Mouse (Mus musculus) lung, embryonic 15.5 days (tissue): ENCODE results near the gene Col4a1. TPM values are rescaled to one million over a fixed set of nuclear protein-coding genes. Genes with fewer than 3 reads are reported as not detected.

ENCODE experiments used
- ATAC-seq: fragments of 200-750 bp; cut with Nextera tagmentation; 2 replicates; pipeline ENCODE4 v1.8.0; 2017; ENCODE audit warnings: moderate number of reproducible peaks, borderline replicate concordance; ENCODE audit not compliant: low FRiP score, low TSS enrichment; ENCODE audit errors: extremely low read depth
- H3K27ac ChIP-seq: fragments of 300-500 bp; sonication (generic); 2 replicates; pipeline ENCODE4 v1.5.1; 2015; ENCODE audit warnings: moderate library complexity, mild to moderate bottlenecking, inconsistent platforms
- H3K27me3 ChIP-seq: fragments of 300-500 bp; sonication (generic); 2 replicates; pipeline ENCODE4 v1.6.1; 2015; ENCODE audit warnings: inconsistent platforms
- H3K36me3 ChIP-seq: fragments of 300-500 bp; sonication (generic); 2 replicates; pipeline ENCODE4 v1.6.1; 2015; ENCODE audit warnings: inconsistent platforms
- H3K4me1 ChIP-seq: fragments of 300-500 bp; sonication (generic); 2 replicates; pipeline ENCODE4 v1.6.1; 2015; ENCODE audit warnings: inconsistent platforms
- H3K4me2 ChIP-seq: fragments of 300-500 bp; sonication (generic); 2 replicates; pipeline ENCODE4 v1.6.1; 2015; ENCODE audit warnings: inconsistent platforms, mild to moderate bottlenecking, moderate library complexity
- H3K4me3 ChIP-seq: fragments of 300-500 bp; sonication (generic); 2 replicates; pipeline ENCODE4 v1.5.1; 2015; ENCODE audit warnings: mild to moderate bottlenecking, inconsistent platforms
- H3K9ac ChIP-seq: fragments of 300-500 bp; sonication (generic); 2 replicates; pipeline ENCODE4 v1.6.1; 2015; ENCODE audit warnings: inconsistent platforms
- H3K9me3 ChIP-seq: fragments of 300-500 bp; sonication (generic); 2 replicates; pipeline ENCODE4 v1.6.1; 2016; ENCODE audit warnings: inconsistent platforms
- WGBS: fragments of 180-500 bp; shearing (Covaris S2); methylation state at CpG from one replicate; pipeline ENCODE4 v1.1.7; 2015; 5-methylcytosine and 5-hydroxymethylcytosine counted together
- polyA plus RNA-seq: library from polyadenylated mRNA; unstranded; fragments of >200 nt; fragmentation: Nextera tagmentation; extraction: Ambion mirVana; gene quantifications from 2 replicates; pipeline ENCODE4 v1.2.1, GENCODE M21; 2015

The Col4a1 gene
- polyA plus RNA-seq, 1 experiment from 2014 or later: 360 TPM

DNA sequence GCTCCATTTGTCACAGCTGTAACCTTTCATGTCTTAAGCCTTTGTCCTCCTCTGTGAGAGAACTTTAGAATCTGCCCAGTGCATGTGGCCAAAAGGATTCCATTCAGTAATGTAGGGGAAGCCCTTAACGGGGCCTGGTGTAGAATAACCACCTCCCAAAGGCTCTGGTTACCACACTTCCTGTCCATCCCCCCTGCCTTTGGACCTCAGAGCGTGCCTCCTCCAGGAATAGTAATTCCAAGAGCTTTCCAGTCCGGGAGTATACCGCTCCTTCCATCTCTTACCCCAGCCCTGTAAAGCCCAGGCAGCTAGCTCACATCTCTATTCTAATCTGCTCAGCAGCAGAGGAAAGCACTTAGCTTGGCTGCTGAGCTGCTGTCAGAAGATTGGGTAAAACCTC lies 14.7 kb upstream of the Col4a1 start:
- Histone ChIP-seq H3K9me3 (no peaks in the 10 kb centered on the region), H3K36me3 (no peaks in the 10 kb centered on the region), H3K4me2 (no peak overlapping the region), H3K4me3 (no peak overlapping the region), H3K9ac (no peak overlapping the region), H3K4me1 (peaks cover 56% of the 10 kb centered on the region), H3K27ac (peak overlapping the region; percentile 11; the same call in 1 of the 2 replicates), H3K27me3 (no peaks in the 10 kb centered on the region)
- WGBS: 48% methylated on average over 4 of the region's 4 CpGs
- no peak; the same call in 1 of the 2 replicates for ATAC-seq

GRCm38 (mm10) chr8:11324801-11325395 lies 12.3 kb upstream of the Col4a1 start:
- no peak overlapping the region for H3K4me2 ChIP-seq
- H3K4me3 ChIP-seq: no peak overlapping the region
- ATAC-seq: no peak
- 63% methylated on average over 6 of the region's 6 CpGs for WGBS
- H3K9ac ChIP-seq: no peak overlapping the region
- no peak overlapping the region for H3K27ac ChIP-seq
- H3K27me3 ChIP-seq: no peaks in the 10 kb centered on the region
- peaks cover 51% of the 10 kb centered on the region for H3K4me1 ChIP-seq
- no peaks in the 10 kb centered on the region for H3K36me3 ChIP-seq
- no peaks in the 10 kb centered on the region for H3K9me3 ChIP-seq

GRCm38 (mm10) chr8:11323681-11324080 lies 11.1 kb upstream of the Col4a1 start:
- H3K27me3 ChIP-seq: no peaks in the 10 kb centered on the region
- 0 out of 2 replicates have a peak overlapping the region, but pooled peaks have one; percentile 42 for H3K27ac ChIP-seq
- WGBS: 54% methylated on average over 1 of the region's 1 CpGs
- no peak for ATAC-seq
- peaks cover 51% of the 10 kb centered on the region for H3K4me1 ChIP-seq
- no peak overlapping the region for H3K4me2 ChIP-seq
- H3K9ac ChIP-seq: no peak overlapping the region
- no peak overlapping the region for H3K4me3 ChIP-seq
- 0 out of 2 replicates have a peak, but pooled peaks cover 2% of the 10 kb centered on the region for H3K36me3 ChIP-seq
- no peaks in the 10 kb centered on the region for H3K9me3 ChIP-seq

DNA sequence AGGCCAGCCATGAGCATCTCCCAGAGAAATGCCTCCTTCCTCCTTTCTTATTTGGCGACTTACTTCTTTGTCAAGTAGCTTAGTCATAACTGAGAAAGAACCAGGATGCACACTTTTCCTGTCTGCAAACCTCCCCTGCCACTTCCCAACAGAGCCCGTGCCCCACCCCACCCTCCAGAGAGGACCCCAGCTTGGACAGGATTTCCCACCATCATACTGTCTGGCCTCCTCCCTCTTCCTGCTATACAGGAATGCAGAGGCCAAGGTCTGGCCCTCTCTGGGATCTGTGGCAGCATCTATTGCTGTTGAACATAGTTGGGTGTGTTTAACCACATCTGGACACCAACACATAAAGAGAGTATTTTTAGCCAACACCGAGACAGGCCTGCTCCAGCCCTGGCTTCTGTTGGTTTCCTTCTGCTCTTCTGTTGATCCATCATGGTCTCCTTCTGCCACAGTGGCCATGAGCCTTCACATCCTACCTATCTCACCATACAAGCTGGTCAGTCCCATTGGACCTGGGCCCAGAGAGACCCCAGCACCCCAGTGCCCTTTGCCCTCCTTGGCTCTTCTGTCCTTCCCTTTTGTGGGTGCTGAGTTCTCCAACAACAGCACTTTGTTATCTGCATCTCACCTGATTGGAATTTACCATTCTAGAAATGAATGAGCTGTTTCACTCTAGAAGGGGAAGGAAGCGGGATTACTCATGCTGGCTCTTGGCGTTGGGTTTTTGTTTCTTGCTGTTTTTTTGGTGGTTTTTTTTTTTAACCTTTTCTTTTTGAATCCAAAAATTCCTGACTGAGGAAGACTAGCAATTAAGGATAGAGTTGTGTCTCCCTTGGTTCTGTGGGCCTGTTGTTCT lies 10.3 kb upstream of the Col4a1 start:
- Histone ChIP-seq H3K27me3 (no peaks in the 10 kb centered on the region), H3K27ac (peak overlapping the region; percentile 42), H3K4me3 (no peak overlapping the region), H3K36me3 (0 out of 2 replicates have a peak, but pooled peaks cover 2% of the 10 kb centered on the region), H3K4me1 (peaks cover 49% of the 10 kb centered on the region), H3K9ac (no peak overlapping the region), H3K4me2 (no peak overlapping the region), H3K9me3 (no peaks in the 10 kb centered on the region)
- 74% methylated on average over 5 of the region's 5 CpGs for WGBS
- ATAC-seq: peak; percentile 56

GRCm38 (mm10) chr8:11321841-11322240 lies 9.2 kb upstream of the Col4a1 start:
- peaks cover 47% of the 10 kb centered on the region for H3K4me1 ChIP-seq
- H3K27me3 ChIP-seq: no peaks in the 10 kb centered on the region
- ATAC-seq: no peak

DNA sequence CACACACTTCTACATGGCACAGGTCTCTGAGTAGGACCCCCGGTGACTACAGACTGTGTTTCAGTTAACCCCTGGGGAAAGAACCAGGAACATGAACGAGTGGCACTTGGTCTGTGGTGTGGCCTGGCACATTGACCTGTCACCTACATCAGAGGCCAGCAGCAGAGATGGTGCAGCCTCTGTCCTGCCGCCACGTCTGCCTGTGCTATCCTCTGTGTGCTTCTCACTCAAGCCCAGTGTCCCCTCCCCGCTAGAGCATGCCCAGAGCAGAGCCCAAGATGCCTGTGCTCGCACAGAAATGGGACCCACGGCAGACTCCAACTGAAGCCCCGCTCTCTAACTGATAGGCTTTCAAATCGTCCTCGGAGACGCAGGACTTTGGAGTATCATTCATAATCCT lies 6.8 kb upstream of the Col4a1 start:
- no peak for ATAC-seq
- H3K4me2 ChIP-seq: no peak overlapping the region
- no peak overlapping the region for H3K4me3 ChIP-seq
- 0 out of 2 replicates have a peak, but pooled peaks cover 2% of the 10 kb centered on the region for H3K36me3 ChIP-seq
- H3K9ac ChIP-seq: no peak overlapping the region
- no peaks in the 10 kb centered on the region for H3K9me3 ChIP-seq
- 87% methylated on average over 11 of the region's 11 CpGs for WGBS
- H3K27me3 ChIP-seq: no peaks in the 10 kb centered on the region
- peaks cover 45% of the 10 kb centered on the region for H3K4me1 ChIP-seq
- H3K27ac ChIP-seq: no peak overlapping the region

More at GRCm38 (mm10) chr8:11321841-11322240, 9.2 kb upstream of the Col4a1 start:
- Histone ChIP-seq H3K36me3 (0 out of 2 replicates have a peak, but pooled peaks cover 2% of the 10 kb centered on the region), H3K4me3 (no peak overlapping the region), H3K4me2 (no peak overlapping the region), H3K27ac (no peak overlapping the region; the same call in 1 of the 2 replicates), H3K9ac (no peak overlapping the region), H3K9me3 (no peaks in the 10 kb centered on the region)
- WGBS: 66% methylated on average over 7 of the region's 7 CpGs

DNA sequence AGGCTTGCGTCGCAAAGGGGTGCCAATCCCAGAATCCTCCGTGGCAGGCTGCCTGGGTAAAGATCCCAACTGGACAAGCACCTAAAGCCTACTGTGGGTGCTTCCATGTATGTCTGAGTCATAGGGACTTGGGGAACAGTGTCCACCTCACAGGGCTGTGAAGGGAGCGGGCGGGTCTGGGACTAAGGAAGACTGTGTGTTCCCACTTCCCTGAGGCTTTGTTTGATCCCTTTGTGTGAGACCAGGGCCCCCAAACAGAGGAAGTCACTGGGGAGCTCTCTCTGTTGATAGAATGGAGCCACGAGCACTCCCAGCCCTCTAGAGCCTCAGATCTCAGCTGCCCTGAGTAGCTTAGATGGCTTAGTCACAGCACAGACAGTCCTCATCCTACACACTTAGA lies 3.5 kb upstream of the Col4a1 start:
- Histone ChIP-seq H3K9ac (no peak overlapping the region), H3K27ac (no peak overlapping the region), H3K4me3 (no peak overlapping the region), H3K4me1 (peaks cover 41% of the 10 kb centered on the region), H3K36me3 (0 out of 2 replicates have a peak, but pooled peaks cover 2% of the 10 kb centered on the region), H3K27me3 (no peaks in the 10 kb centered on the region), H3K4me2 (peak overlapping the region; percentile 71), H3K9me3 (no peaks in the 10 kb centered on the region)
- WGBS: 81% methylated on average over 6 of the region's 6 CpGs
- no peak for ATAC-seq

GRCm38 (mm10) chr8:11315179-11315943 lies 2.7 kb upstream of the Col4a1 start:
- Histone ChIP-seq H3K27ac (no peak overlapping the region), H3K9ac (0 out of 2 replicates have a peak overlapping the region, but pooled peaks have one; percentile 90)

GRCm38 (mm10) chr8:11314613-11315012 lies 2.0 kb upstream of the Col4a1 start:
- no peaks in the 10 kb centered on the region for H3K27me3 ChIP-seq
- peaks cover 51% of the 10 kb centered on the region for H3K4me1 ChIP-seq
- no peak overlapping the region; the same call in 1 of the 2 replicates for H3K27ac ChIP-seq
- peak overlapping the region; percentile 77 for H3K4me3 ChIP-seq
- peak overlapping the region; percentile 90 for H3K9ac ChIP-seq
- no peak for ATAC-seq
- peak overlapping the region; percentile 71 for H3K4me2 ChIP-seq
- 78% methylated on average over 8 of the region's 8 CpGs for WGBS
- no peaks in the 10 kb centered on the region for H3K9me3 ChIP-seq
- 0 out of 2 replicates have a peak, but pooled peaks cover 2% of the 10 kb centered on the region for H3K36me3 ChIP-seq

More at GRCm38 (mm10) chr8:11315179-11315943, 2.7 kb upstream of the Col4a1 start:
- Histone ChIP-seq H3K27me3 (no peaks in the 10 kb centered on the region), H3K4me1 (peaks cover 44% of the 10 kb centered on the region), H3K9me3 (no peaks in the 10 kb centered on the region), H3K36me3 (0 out of 2 replicates have a peak, but pooled peaks cover 2% of the 10 kb centered on the region), H3K4me2 (peak overlapping the region; percentile 71), H3K4me3 (peak overlapping the region; percentile 77; the same call in 1 of the 2 replicates)
- no peak for ATAC-seq
- 74% methylated on average over 16 of the region's 16 CpGs for WGBS

GRCm38 (mm10) chr8:11313176-11314111 lies 818 bp upstream of the Col4a1 start:
- Histone ChIP-seq H3K27ac (peak overlapping the region; percentile 90), H3K27me3 (no peaks in the 10 kb centered on the region), H3K4me2 (peak overlapping the region; percentile 71), H3K36me3 (no peaks in the 10 kb centered on the region), H3K4me3 (peak overlapping the region; percentile 77), H3K4me1 (peaks cover 63% of the 10 kb centered on the region), H3K9me3 (no peaks in the 10 kb centered on the region), H3K9ac (peak overlapping the region; percentile 90)
- 3% methylated on average over 45 of the region's 45 CpGs for WGBS
- peak; percentile 30; the same call in 1 of the 2 replicates for ATAC-seq
